Mouse (Mus musculus): ENCODE data around the gene Spindoc.
"Not testable (repeated sequence)": the region's sequence is repeated elsewhere in the genome, so short reads cannot be mapped to it uniquely, and the experiment has no call there.

The Spindoc gene

GRCm38 (mm10) chr19:7400635-7401034 is 17.8 kb upstream of the Spindoc start:
- no peak for DNase-seq (ENCODE audit: extremely low read depth, insufficient read length, low spot score)

GRCm38 (mm10) chr19:7398898-7399297 is 16.1 kb upstream of the Spindoc start:
- DNase-seq (ENCODE audit: extremely low read depth, insufficient read length, low spot score) = not testable (repeated sequence)

GRCm38 (mm10) chr19:7396867-7397826 is 14.4 kb upstream of the Spindoc start:
- DNase-seq (ENCODE audit: extremely low read depth, insufficient read length, low spot score) = not testable (repeated sequence)

GRCm38 (mm10) chr19:7388488-7388887 is 5.7 kb upstream of the Spindoc start:
- DNase-seq (ENCODE audit: extremely low read depth, insufficient read length, low spot score) = no peak

- DNase-seq (ENCODE audit: extremely low read depth, insufficient read length, low spot score) = no peak
Observed at GRCm38 (mm10) chr19:7386042-7386441, 3.2 kb upstream of the Spindoc start.

GRCm38 (mm10) chr19:7382248-7382902 is 419 bp downstream of the Spindoc start:
- peak; percentile 70 for DNase-seq (ENCODE audit: extremely low read depth, insufficient read length, low spot score)

- no peak for DNase-seq (ENCODE audit: extremely low read depth, insufficient read length, low spot score)
Observed at GRCm38 (mm10) chr19:7381906-7382247, 917 bp downstream of the Spindoc start.

GRCm38 (mm10) chr19:7377639-7378038 is 5.2 kb downstream of the Spindoc start:
- DNase-seq (ENCODE audit: extremely low read depth, insufficient read length, low spot score) = no peak

- DNase-seq (ENCODE audit: extremely low read depth, insufficient read length, low spot score) = no peak
Observed at GRCm38 (mm10) chr19:7374491-7374890, 8.3 kb downstream of the Spindoc start.

GRCm38 (mm10) chr19:7369469-7369868 is 13.3 kb downstream of the Spindoc start:
- not testable (repeated sequence) for DNase-seq (ENCODE audit: extremely low read depth, insufficient read length, low spot score)

GRCm38 (mm10) chr19:7353636-7354035 is 29.2 kb downstream of the Spindoc start:
- DNase-seq (ENCODE audit: extremely low read depth, insufficient read length, low spot score) = no peak

- DNase-seq (ENCODE audit: extremely low read depth, insufficient read length, low spot score) = no peak
Observed at GRCm38 (mm10) chr19:7352809-7353495, 29.8 kb downstream of the Spindoc start.

GRCm38 (mm10) chr19:7349993-7350392 is 32.8 kb downstream of the Spindoc start:
- DNase-seq (ENCODE audit: extremely low read depth, insufficient read length, low spot score) = no peak

- DNase-seq (ENCODE audit: extremely low read depth, insufficient read length, low spot score) = peak; percentile 21
Observed at GRCm38 (mm10) chr19:7345235-7345755, 37.5 kb downstream of the Spindoc start.

GRCm38 (mm10) chr19:7342646-7343045 is 40.1 kb downstream of the Spindoc start:
- no peak for DNase-seq (ENCODE audit: extremely low read depth, insufficient read length, low spot score)

GRCm38 (mm10) chr19:7341512-7342397 is 41.0 kb downstream of the Spindoc start, which contains the start of gene Mark2:
Mark2 (minus strand) TSS chr19:7341860.
- DNase-seq (ENCODE audit: extremely low read depth, insufficient read length, low spot score) = peak; percentile 96

GRCm38 (mm10) chr19:7340780-7341475 is 41.9 kb downstream of the Spindoc start:
- no peak for DNase-seq (ENCODE audit: extremely low read depth, insufficient read length, low spot score)

GRCm38 (mm10) chr19:7340371-7340779 is 42.4 kb downstream of the Spindoc start:
- DNase-seq (ENCODE audit: extremely low read depth, insufficient read length, low spot score) = no peak

- no peak for DNase-seq (ENCODE audit: extremely low read depth, insufficient read length, low spot score)
Observed at GRCm38 (mm10) chr19:7339867-7340266, 42.9 kb downstream of the Spindoc start.

Data from 3134 (cell line).